Mouse (Mus musculus) liver, embryonic 14.5 days (tissue): ENCODE results near the gene Tshr.

Experiments
- CTCF ChIP-seq: IDR thresholded peaks from 2 replicates; pipeline ENCODE4 v1.5.1; 2016; ENCODE audit warnings: antibody characterized with exemption, low read depth, control low read depth
- EP300 ChIP-seq: IDR thresholded peaks from 2 replicates; pipeline ENCODE4 v1.6.1; 2016; ENCODE audit warnings: antibody characterized with exemption, low read depth

- TF ChIP-seq EP300 (no peak), CTCF (no peak)
Observed at GRCm38 (mm10) chr12:91486342-91486741, 102.0 kb downstream of the Tshr start.
